Mouse (Mus musculus) cerebellum, adult 8-10 months (tissue): Measurements from ENCODE around the gene Pkp3.
"Not testable (repeated sequence)": the region's sequence is repeated elsewhere in the genome, so short reads cannot be mapped to it uniquely, and the experiment has no call there.

ENCODE experiments used
- DNase-seq: peaks from one replicate; pipeline ENCODE4 v3.0.0; 2022

The Pkp3 gene

GRCm38 (mm10) chr7:141077841-141078240 is at the start of gene Pkp3:
Gene Pkp3, plus strand, starts transcription at chr7:141078218.
- DNase-seq, result no peak

DNA sequence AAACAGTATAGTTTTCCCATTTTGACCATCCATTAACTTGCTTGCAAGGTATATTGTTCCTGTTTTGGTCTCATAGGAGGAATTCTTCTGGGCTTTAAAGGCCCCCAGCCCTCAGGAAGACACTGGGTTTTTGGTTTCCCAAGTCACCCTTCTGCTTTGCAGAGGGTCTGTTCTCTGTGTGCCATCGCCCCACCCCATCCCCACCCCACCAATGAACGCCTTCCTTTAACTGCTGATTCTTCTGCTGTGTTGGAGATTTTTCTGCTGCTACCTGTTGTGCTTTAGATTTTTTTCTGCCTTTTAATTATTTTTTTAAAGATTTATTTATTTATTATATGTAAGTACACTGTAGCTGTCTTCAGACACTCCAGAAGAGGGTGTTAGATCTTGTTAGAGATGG is 49.2 kb upstream of the Pkp3 start, which contains the start of gene Gm17387:
Gene Gm17387, plus strand, starts transcription at position 301 of the 400 bp plus-strand sequence.
- DNase-seq, result no peak

- DNase-seq, result no peak
These were observed 47.6 kb upstream of the Pkp3 start for GRCm38 (mm10) chr7:141030390-141030789.

- DNase-seq, result no peak
These were observed 45.4 kb upstream of the Pkp3 start for GRCm38 (mm10) chr7:141032458-141033167.

DNA sequence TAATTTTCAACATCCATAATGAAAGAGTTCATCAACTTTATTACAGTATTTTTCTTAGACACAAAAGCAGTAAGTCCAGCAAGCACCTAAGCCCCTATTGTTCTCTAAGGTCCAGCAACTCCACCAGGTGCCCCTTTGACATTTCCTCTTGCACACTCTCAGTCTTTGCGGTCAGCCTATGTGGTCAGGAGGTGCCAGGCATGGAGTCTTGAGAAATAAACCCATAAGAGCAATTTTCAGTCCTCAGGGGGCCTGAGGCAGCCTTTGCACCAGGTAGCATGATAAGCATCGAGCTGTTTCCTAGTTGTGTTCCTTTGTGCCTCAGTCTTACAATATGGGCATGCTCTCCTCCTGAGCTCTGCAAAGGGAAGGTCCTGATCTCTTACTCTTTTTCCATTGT is 41.4 kb upstream of the Pkp3 start:
- DNase-seq, result not testable (repeated sequence)

GRCm38 (mm10) chr7:141038090-141039032 is 39.7 kb upstream of the Pkp3 start:
- no peak for DNase-seq

GRCm38 (mm10) chr7:141039386-141040107 is 38.5 kb upstream of the Pkp3 start:
- no peak for DNase-seq

GRCm38 (mm10) chr7:141040867-141041606 is 37.0 kb upstream of the Pkp3 start:
- no peak for DNase-seq

- DNase-seq, result peak; percentile 34
These were observed 36.4 kb upstream of the Pkp3 start for GRCm38 (mm10) chr7:141041661-141042060.

GRCm38 (mm10) chr7:141042539-141042938 is 35.5 kb upstream of the Pkp3 start:
- no peak for DNase-seq

- DNase-seq, result no peak
These were observed 31.0 kb upstream of the Pkp3 start for GRCm38 (mm10) chr7:141046931-141047580.

DNA sequence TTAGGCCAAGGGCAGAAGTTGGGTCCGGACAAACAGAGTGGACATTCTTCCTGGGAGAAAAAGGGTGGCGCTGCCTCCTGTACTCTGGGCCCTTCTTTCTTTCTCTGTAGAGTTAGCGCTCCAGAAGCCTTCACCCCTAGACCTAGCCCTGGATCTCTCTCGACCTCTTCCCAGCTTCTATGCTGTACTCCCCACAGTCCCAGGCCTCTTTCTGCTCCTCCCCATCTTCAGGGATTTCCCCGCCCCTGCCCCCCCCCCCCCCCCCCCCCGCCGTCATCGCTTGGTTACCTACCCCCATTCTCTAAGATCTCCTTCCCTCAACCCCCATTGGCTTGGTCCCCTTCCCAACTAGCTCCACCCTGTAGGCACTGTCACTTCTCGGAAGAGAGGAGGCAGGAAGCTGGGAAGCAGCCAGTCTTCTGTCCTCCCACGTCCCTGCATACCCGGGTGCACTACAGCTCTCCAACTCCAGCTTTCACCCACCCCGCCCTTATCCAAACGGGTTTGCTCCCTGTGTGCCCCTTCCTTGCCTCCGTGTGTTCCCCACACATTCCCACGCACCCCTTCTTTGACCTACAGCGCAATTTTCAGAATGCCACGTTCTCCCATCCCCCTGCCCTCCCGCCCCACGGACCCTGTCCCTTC is 30.3 kb upstream of the Pkp3 start:
- peak; percentile 45 for DNase-seq

GRCm38 (mm10) chr7:141048226-141049218 is 29.5 kb upstream of the Pkp3 start:
- DNase-seq, result peak; percentile 90

DNA sequence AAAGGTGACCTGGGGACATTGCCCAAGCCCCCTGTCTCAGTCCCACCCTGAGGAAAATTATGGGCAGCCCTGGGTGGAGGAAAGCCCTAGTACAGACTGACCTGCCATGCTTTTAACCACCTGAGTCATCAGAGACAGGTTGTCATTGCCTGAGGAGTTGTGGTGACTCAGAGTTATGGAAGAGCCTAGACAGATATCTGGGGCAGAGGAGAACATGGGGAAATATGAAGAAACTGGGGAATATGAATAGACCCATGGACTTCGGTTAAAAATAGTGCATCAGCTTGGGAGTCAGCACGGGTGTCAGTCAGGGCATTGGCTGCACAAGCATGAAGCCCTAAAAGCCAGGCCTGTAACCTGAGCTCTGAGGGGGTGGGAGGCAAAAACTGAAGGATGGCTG is 28.7 kb upstream of the Pkp3 start:
- DNase-seq, result no peak

- no peak for DNase-seq
These were observed 26.8 kb upstream of the Pkp3 start for GRCm38 (mm10) chr7:141051060-141051685.

- DNase-seq, result no peak
These were observed 26.0 kb upstream of the Pkp3 start for GRCm38 (mm10) chr7:141052016-141052415.

DNA sequence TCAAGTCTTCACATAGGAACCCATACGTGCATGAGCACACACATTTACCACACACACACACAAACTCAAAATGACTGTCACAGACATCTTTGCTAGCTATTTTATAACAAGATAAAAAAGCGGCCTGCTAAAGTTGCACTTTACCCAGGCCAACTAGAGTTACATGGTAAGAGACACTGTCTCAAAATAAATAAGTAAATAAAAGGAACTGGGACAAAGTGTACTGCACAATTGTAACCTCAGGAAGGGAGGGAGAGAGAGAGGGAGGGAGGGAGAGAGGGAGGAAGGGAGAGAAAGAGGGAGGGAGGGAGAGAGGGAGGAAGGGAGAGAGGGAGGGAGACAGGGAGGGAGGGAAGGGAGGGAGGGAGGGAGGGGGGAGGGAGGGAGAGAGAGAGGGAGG is 25.6 kb upstream of the Pkp3 start:
- no peak for DNase-seq

GRCm38 (mm10) chr7:141055785-141056184 is 22.2 kb upstream of the Pkp3 start:
- no peak for DNase-seq

- DNase-seq, result no peak
These were observed 21.0 kb upstream of the Pkp3 start for GRCm38 (mm10) chr7:141056976-141057375.

- no peak for DNase-seq
These were observed 20.5 kb upstream of the Pkp3 start for GRCm38 (mm10) chr7:141057541-141057940.
